Mouse (Mus musculus) CH12.LX (cell line): ENCODE results near the gene Mef2d.

Experiments
- CHD1 ChIP-seq: IDR thresholded peaks from 2 replicates; pipeline ENCODE4 v1.6.1; 2012; ENCODE audit warnings: low read depth, low read length, improper control_type of control experiment, inconsistent platforms
- USF1 ChIP-seq: IDR thresholded peaks from 2 replicates; pipeline ENCODE4 v1.6.1; 2014; ENCODE audit warnings: low read depth, mild to moderate bottlenecking, inconsistent platforms, low read length, improper control_type of control experiment

DNA sequence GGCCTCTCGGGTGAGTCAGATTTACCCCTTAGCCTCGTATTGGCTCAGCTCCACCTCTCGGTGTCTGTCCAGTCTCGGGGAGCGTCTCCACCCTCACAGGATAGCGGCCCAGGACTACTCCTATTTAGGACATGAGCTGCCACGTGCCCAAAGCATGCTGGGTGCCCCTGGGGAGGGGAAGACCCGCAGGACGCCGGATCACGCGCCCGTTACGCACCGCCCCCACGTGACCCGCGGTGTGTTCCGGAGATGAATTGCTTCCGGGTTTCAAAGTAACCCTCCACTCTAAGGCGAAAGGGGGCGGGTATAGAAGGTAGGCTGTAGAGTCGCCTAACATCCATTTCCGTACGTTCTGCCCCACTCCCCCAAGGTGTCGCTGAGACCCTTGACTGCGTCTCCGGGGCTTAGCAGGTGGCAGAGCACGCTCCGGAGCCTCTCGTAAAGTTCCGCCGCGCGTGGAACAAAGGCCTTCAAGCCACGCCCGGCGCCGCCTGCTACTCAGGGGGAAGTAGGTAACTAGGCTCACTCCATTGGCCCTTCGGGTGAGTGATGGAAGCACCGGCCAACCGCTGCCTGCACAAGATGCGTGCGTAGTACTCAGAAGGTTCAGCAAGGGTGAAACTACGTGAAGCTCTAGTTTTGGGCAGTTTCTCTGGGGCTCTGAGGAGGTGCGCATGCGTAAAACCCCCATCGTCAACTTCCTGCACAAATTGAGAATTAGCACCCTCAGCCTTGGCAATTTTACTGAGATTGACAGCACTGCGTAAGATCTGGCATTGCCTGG, 35.6 kb downstream of the Mef2d start:
- TF ChIP-seq USF1 = peak; percentile 98
- TF ChIP-seq CHD1 = no peak
